Comparison of ENCODE assay signal across 33 mouse cellular contexts in genomic region chr16:58756191-58756590, GRCm38 (mm10). TPM values are rescaled to one million over a fixed set of nuclear protein-coding genes. Genes with fewer than 3 reads are reported as not detected.
"Had no signal": no experiment of that assay in that cellular context is flagged by ENCODE, and none has a peak within 500 bp of the region (broad histone marks: within the 10 kb centered on the region; RNA-seq: fewer than 3 reads in every experiment).

No protein-coding gene starts in this region.

- H3K36me3 ChIP-seq: liver, embryonic 13.5 days; midbrain, embryonic 10.5 days; midbrain, embryonic 13.5 days had no signal

- H3K4me3 ChIP-seq: left cerebral cortex, adult 2 months; liver, embryonic 13.5 days; megakaryocyte, embryonic 14.5 days; midbrain, embryonic 10.5 days; midbrain, embryonic 13.5 days; myocyte had no signal

- H3K9ac ChIP-seq: liver, embryonic 13.5 days; midbrain, embryonic 13.5 days had no signal

- H3K27me3 ChIP-seq: liver, embryonic 13.5 days; megakaryocyte, embryonic 14.5 days; midbrain, embryonic 13.5 days had no signal

- H3K27ac ChIP-seq: left cerebral cortex, adult 2 months; liver, embryonic 13.5 days; midbrain, embryonic 10.5 days; midbrain, embryonic 13.5 days had no signal

- H3K4me2 ChIP-seq: liver, embryonic 13.5 days; midbrain, embryonic 13.5 days had no signal

- DNase-seq: kidney, adult 11 months; kidney, adult 8-10 months; kidney, postnatal 14 days; layer of hippocampus, postnatal 36 days; left cerebral cortex, postnatal 4 days; liver, embryonic 13.5 days; lung, adult 2 months; lung, postnatal 14 days; lung, postnatal 4 days; thymus, adult 18-20 months; thymus, postnatal 36 days had no signal

- H3K9me3 ChIP-seq: liver, embryonic 13.5 days; megakaryocyte, embryonic 14.5 days; midbrain, embryonic 10.5 days; midbrain, embryonic 13.5 days had no signal

- ATAC-seq: midbrain, embryonic 13.5 days; midbrain, embryonic 16.5 days had no signal

- H3K4me1 ChIP-seq: liver, embryonic 13.5 days; midbrain, embryonic 10.5 days; midbrain, embryonic 13.5 days had no signal

RNA-seq across cellular contexts. Expression of gene Olfr172, which starts 6.8 kb away (rescaled TPM):
- total RNA-seq: layer of hippocampus, adult 8-10 months; layer of hippocampus, postnatal 10 days; layer of hippocampus, postnatal 36 days; left cerebral cortex, adult 2 months; left cerebral cortex, postnatal 14 days; left cerebral cortex, postnatal 4 days; liver, adult 2 months; monocyte, adult 5-6 weeks had no signal
- polyA plus RNA-seq: kidney, embryonic 16.5 days; large intestine, adult 2 months; liver, adult 2 months; liver, embryonic 13.5 days; liver, embryonic 16.5 days; lung, adult 2 months; lung, embryonic 16.5 days; midbrain, embryonic 10.5 days; midbrain, embryonic 13.5 days; midbrain, embryonic 16.5 days; myocyte; neural tube, embryonic 11.5 days; neural tube, embryonic 14.5 days; small intestine, adult 2 months; spleen, adult 2 months; stomach, embryonic 16.5 days; testis, adult 2 months; urinary bladder, adult 2 months had no signal

RNA-seq across cellular contexts. Expression of gene Gpr15, which starts 37.3 kb away (rescaled TPM):
- total RNA-seq: layer of hippocampus, adult 8-10 months; layer of hippocampus, postnatal 10 days; layer of hippocampus, postnatal 36 days; left cerebral cortex, adult 2 months; left cerebral cortex, postnatal 14 days; left cerebral cortex, postnatal 4 days; liver, adult 2 months; monocyte, adult 5-6 weeks had no signal
- polyA plus RNA-seq: kidney, embryonic 16.5 days; liver, embryonic 16.5 days; midbrain, embryonic 13.5 days; myocyte; neural tube, embryonic 11.5 days; neural tube, embryonic 14.5 days; small intestine, adult 2 months; stomach, embryonic 16.5 days had no signal

RNA-seq across cellular contexts. Expression of gene Olfr173, which starts 43.9 kb away (rescaled TPM):
- total RNA-seq: layer of hippocampus, adult 8-10 months; layer of hippocampus, postnatal 10 days; layer of hippocampus, postnatal 36 days; left cerebral cortex, adult 2 months; left cerebral cortex, postnatal 14 days; left cerebral cortex, postnatal 4 days; liver, adult 2 months; monocyte, adult 5-6 weeks had no signal
- polyA plus RNA-seq: kidney, embryonic 16.5 days; large intestine, adult 2 months; liver, adult 2 months; liver, embryonic 13.5 days; liver, embryonic 16.5 days; lung, adult 2 months; lung, embryonic 16.5 days; midbrain, embryonic 10.5 days; midbrain, embryonic 13.5 days; midbrain, embryonic 16.5 days; myocyte; neural tube, embryonic 11.5 days; neural tube, embryonic 14.5 days; small intestine, adult 2 months; spleen, adult 2 months; stomach, embryonic 16.5 days; testis, adult 2 months; urinary bladder, adult 2 months had no signal
